Mouse (Mus musculus) adrenal gland, postnatal 4 days (tissue): ENCODE measurements around the gene Gm6525. TPM values are rescaled to one million over a fixed set of nuclear protein-coding genes. Genes with fewer than 3 reads are reported as not detected.

Experiments used
- DNase-seq, 2 experiments: peaks; one replicate each; pipeline ENCODE4 v3.0.0; 2021 to 2022; ENCODE audit warnings: low spot score in 2 of 2, mixed read lengths in 2 of 2
- long read RNA-seq, 2 experiments: library from polyadenylated mRNA; stranded (forward); transcript quantifications; one replicate each; pipeline ENCODE4 v2.0.0; 2021
- total RNA-seq, 2 experiments: library from RNA; stranded (reverse); gene quantifications; 2 replicates each; pipeline ENCODE4 v1.2.3; 2021

Gene Gm6525
- not detected for total RNA-seq
- long read RNA-seq, experiment 1, partial matches to known transcripts = 0 of 1 reads
- long read RNA-seq, experiment 1, other reads (novel, unspliced or antisense) = 0 of 1 reads
- long read RNA-seq, experiment 2, partial matches to known transcripts = 0 of 1 reads
- long read RNA-seq, experiment 2, other reads (novel, unspliced or antisense) = 0 of 1 reads

DNA sequence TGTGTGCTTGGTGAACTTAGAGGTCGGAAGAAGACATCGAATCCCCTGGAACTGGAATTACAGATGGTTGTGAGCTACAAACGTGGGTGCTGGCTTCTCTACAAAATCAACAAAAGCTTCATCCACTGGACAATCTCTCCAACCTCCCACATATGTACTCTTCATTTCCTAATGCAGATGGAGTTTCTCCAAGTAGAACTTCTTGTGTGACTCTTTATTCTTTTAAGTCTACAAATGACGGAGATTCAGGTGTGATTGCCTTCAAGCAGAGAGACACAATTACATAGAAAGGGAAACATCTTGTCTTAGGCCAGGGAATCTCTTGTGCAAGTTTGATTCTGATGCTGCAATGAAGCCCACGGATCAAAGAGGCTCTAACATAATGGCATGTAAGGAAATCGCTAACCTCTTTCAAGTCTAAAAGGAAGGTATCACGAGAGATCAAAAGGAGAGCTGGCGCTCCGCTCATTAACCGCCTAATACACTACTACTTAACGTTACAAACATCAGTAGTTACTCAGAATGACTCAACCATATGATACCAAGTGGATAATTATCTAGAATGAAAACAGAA lies at the start of gene Gm6525:
TSS of gene Gm6525 (plus strand) at position 524 of the 574 bp plus-strand sequence.
- no peak for DNase-seq

DNA sequence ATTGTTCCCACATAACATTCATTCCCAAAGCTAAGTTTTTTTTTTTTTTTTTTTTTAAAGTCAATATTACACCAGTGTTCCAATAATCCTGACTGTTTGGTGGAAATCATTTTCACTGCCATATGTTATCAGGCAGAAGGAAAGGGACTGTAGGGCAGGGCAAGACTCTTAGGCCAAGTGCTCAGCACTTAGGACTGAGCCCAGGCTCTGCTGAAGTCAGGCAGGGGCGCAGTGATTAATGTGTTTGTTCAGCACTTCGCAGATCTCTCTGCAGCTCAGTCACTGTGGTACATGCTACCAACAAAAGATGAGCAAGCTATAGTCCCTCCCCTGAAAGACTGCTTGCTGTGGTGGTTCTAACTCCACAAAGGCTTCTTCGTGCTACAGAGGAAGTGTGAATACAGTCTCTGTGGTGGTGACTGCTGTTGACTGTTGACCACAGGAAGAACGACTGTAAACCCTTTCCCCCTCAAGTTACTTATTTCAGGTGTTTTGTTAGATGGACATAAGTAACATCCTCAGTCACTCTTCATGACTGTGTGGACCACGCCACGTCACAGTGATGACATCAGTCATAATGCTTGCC lies 48.1 kb upstream of the Gm6525 start:
- no peak for DNase-seq

- DNase-seq = no peak
Measured at GRCm38 (mm10) chr3:84126721-84127120, 47.2 kb upstream of the Gm6525 start.

- no peak for DNase-seq
Measured at GRCm38 (mm10) chr3:84127431-84127830, 46.5 kb upstream of the Gm6525 start.

- no peak for DNase-seq
Measured at GRCm38 (mm10) chr3:84128871-84129870, 44.7 kb upstream of the Gm6525 start.

DNA sequence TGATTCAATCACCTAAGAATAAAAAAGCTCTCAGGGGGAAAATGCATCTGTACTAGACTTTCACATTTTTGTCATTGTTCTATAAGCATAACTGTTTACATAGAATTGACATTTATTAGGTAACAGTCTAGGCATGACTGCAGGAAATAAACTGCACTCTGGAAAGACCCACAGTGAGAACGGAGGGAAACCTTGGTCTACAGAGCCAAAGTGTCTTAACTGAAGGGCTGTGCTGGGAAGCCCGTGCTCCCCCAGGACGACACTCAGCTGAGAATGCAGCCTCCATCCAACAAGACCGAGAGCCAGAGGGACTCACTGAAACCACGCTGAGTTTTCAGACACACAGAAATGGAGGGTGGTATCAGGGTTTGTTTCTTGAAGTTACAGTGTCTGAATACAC lies 43.1 kb upstream of the Gm6525 start:
- no peak for DNase-seq

- no peak for DNase-seq
Measured at GRCm38 (mm10) chr3:84131369-84131768, 42.5 kb upstream of the Gm6525 start.

DNA sequence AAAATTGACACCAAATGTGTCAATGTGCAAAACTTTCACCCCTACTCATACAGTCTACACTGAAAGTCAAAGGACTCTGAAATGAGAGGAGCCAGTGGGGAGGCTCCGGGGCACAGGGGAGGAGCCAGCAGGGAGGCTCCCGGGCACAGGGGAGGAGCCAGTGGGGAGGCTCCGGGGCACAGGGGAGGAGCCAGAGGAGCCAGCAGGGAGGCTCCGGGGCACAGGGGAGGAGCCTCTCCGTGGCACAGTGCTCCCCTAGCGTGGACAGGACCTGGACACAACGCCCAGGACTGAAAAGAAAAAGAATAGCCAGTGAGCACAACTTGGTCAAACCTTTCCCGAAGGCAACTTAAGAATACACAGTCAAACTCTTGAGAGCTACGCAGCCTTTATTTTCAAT lies 38.5 kb upstream of the Gm6525 start:
- no peak for DNase-seq

GRCm38 (mm10) chr3:84135933-84136332 lies 38.0 kb upstream of the Gm6525 start:
- DNase-seq = no peak

DNA sequence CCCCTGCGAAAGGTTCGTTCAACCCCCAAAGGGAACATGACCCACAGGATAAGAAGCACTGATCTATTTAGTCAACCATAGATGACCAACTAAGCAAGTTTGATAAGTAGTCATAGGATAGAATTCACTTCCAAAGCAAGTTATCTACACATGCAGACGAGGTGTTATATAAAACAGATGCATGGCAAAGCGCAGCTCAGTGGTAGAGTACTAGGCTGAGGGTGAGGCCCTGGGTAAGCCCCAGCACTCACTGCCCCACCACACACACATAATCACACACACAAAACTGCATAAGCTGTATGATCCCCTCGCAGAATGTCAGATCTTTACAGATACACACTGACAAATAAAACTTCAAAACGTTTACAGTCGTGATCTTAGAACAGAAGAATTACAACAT lies 37.4 kb upstream of the Gm6525 start:
- DNase-seq = no peak

- no peak for DNase-seq
Measured at GRCm38 (mm10) chr3:84140947-84141346, 33.0 kb upstream of the Gm6525 start.

- DNase-seq = no peak
Measured at GRCm38 (mm10) chr3:84149831-84150230, 24.1 kb upstream of the Gm6525 start.

DNA sequence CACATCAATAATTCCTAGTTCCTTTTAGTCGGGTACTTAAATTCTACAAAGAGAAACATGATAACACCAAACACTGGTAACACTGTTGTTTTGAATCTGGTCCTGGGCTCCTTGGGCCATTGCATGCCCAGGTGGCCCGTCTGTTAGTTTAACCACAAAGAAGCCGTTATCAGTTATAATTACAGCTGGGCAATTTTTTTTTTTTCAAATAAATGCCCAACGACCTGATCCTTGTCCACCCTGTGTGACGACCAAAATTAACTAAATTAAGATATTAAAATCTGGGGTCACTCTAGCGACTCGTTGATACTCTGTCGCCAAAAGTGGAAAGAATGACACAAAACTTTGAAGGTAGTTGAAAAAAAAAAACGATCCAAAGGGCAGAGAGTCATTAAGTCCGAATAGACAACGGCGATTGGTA lies 19.2 kb upstream of the Gm6525 start:
- DNase-seq = no peak

DNA sequence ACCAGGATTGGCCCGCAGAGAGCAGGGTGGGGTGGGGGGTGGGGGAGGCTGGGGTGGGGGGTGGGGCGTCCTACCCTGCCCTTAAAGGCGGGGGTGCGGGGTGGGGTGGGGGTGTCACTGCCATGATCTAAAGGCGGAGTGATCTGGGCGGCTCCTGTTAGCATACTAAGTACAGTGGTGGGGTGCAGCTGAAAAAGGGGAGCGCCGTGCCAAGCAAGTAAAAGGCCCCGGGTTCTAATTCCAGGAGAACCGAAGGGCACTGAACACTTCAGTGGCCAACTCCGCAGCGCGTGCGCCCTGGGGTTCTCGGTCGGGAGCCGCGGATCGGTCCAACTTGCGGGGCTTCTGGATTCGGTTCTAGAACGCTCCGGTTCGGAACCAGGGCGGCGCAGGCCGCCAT lies 18.8 kb upstream of the Gm6525 start:
- DNase-seq = no peak

DNA sequence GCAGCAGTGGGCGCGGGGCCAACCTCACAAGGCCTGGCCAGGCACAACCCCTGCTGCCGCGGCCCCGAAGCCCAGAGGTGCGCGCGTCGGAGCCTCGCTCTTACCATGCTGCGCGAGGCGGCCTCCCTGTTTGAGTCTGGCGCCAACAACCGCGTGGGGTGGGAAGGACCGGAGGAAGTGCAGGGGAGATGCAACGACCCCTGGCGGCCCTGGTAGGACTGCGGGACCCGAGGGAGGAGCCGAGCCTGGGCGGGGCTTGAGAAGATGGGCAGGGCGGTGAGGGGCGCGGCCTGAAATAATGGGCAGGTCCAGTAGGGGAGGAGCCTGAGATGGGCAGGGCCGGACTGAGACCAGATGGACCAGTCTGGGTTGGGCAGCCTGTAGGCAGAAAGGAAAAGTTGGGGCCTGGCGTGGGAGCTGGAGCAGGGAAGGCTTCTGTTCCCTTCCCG lies 18.3 kb upstream of the Gm6525 start, which contains the start of gene Mnd1:
TSS of gene Mnd1 (minus strand) at position 229 of the 449 bp plus-strand sequence.
- peak; percentile 99 for DNase-seq

DNA sequence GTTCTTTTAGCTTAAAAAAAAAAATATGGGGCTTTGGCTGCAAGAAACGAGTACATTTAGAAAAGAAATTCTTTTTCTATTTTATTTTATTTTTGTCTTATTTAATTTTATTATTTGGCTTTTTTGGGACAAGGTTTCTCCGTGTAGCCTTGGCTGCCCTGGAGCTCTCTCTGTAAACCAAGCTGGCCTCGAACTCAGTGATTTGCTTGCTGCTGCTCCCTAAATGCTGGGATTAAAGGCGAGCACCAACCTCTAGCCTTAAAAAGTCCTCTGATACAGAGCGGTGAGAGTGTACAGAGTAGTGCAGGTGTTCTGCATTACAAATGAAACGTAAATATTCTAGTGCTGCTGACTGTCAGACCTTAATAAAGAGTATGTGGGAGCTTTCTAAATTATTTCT lies 17.8 kb upstream of the Gm6525 start:
- DNase-seq = no peak

DNA sequence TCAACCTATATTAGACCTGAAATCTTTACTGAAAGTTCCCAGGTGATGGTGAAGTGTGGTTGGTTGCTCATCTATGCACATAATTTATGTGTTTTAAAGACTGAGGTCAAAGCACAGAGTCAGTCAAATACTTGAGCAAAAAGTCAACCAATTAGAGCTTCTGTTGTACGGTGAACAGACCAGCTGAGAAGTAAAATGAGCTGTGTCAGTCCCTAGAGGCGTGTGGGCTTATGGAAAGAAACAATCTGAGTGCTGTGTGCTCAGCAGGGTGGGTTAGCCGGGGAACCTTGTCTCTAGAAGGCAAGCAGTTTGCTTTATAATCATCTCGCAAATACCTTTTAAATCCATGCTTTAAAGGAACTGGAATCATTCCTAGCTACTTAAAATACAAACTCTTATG lies 16.9 kb upstream of the Gm6525 start:
- no peak for DNase-seq

GRCm38 (mm10) chr3:84157559-84158350 lies 16.1 kb upstream of the Gm6525 start:
- no peak for DNase-seq

DNA sequence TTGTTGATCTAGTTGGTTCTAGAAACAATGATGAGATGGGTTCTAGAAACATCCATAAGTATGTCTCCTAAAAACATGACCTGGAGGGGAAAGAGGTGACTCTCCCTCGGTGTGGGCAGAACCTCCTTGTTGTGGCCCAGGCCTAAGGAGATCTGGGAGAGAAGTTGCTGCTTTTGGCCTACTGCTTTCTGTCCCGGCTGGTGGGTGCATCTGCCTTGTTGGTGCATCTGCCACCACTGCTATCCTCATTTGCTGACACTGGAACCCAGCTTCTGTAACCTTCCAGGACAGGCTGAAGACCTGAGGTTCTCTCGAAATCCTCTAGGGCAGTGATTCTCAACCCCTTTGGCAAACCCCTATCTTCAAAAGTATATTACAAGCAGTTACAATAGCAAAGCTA lies 8.5 kb upstream of the Gm6525 start:
- DNase-seq = no peak

DNA sequence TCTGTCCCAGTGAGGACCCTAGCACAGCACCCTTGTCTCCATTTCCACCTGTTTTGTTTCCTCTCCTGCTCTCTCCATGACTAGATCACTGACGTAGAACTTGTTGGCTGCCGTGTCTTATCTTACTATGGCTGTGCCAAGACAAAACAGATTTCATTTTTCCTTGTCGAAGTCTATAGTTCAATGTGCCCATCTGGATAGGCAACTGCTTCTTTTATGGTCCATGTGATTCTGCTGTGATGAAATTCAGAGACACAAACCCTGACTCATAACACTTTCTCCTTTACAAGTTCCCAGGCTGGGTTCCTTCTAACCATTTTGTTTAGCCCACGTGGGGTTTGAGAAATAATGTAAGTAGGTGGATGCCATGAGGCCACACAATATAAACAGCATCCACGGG lies 7.8 kb upstream of the Gm6525 start:
- no peak for DNase-seq

- no peak for DNase-seq
Measured at GRCm38 (mm10) chr3:84168943-84169342, 5.0 kb upstream of the Gm6525 start.
